Mouse (Mus musculus): ENCODE results near the gene Rpl15.
A peak's percentile ranks its signal among the peaks of the same experiment; 100 is the strongest.
"Not testable (repeated sequence)": the region's sequence is repeated elsewhere in the genome, so short reads cannot be mapped to it uniquely, and the experiment has no call there.

Gene Rpl15

GRCm38 (mm10) chr14:18241786-18242185, 29.4 kb downstream of the Rpl15 start:
- DNase-seq (ENCODE audit: low spot score) = no peak

DNA sequence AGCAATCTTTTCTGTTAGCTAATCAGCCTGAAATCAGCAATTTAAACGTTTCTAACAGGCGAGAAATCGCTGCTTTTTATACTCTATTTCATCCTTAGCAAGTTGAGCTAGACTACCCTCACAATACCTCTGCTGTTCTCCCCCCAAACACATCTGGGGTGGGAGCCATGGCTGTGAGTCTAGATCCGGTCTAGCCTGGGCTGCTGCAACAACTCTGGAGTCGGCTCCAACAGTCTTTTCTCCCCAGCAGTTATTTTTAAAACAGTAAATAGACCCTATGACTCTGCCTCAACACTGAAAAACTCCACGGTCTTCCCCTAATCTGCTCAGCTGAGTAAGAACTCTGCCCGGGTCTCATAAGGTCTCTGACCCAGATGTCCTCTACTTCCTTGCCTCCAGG, 31.1 kb downstream of the Rpl15 start:
- DNase-seq (ENCODE audit: low spot score) = no peak

GRCm38 (mm10) chr14:18238750-18239731, 32.1 kb downstream of the Rpl15 start, which contains the start of gene Nr1d2:
Nr1d2 (minus strand) TSS chr14:18239127.
- DNase-seq (ENCODE audit: low spot score) = peak; percentile 92

DNA sequence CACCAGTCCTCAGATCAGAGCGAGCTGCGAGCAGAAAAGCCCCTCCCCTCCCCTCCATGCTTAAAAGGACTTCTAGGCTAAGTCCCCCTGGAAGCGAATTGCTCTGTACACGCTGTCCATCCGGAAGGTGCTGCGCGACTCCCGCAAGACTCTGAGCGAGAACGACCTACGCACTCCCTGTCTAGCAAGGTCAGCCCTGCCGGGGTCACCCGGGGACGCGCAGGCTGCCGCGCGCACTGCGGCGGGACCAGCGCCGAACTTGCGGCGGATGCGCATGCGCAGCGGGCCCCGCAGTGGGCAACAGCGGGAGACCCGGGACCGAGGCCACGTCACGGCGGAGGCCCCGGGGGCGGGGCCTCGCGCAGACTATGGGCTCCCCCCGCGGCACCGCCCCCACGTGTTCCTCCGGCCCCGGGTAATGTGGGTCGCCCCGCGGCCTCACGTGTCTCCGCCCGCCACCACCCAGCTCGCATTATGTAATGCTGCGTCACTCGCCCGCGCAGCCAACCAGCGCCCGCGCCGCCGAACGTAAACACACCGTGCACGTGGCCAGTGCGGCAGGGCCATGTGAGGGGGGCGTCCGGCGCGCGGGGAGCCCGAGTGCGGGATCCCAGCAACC, 33.0 kb downstream of the Rpl15 start:
- DNase-seq (ENCODE audit: low spot score) = peak; percentile 87

DNA sequence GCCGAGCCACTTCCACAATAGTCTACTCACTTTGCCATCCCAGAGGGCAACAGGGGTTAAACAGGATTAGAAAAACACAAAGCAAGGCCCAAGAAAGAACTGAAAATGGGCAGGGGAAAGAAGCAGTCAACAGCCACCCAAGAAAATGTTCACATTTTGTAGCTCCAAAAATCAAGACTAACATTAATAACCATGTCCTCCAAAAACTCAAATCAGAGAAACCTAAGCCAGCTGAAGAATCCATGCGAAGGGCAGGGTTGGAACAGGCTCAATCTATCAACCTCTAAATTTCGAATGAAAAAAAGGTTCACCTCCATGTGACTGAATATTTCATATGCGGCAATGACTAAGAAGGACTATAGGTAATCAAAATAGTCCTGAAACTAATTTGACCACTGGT, 33.8 kb downstream of the Rpl15 start:
- DNase-seq (ENCODE audit: low spot score) = no peak

- not testable (repeated sequence) for DNase-seq (ENCODE audit: low spot score)
Observed at GRCm38 (mm10) chr14:18236496-18237235, 34.5 kb downstream of the Rpl15 start.

- DNase-seq (ENCODE audit: low spot score) = no peak
Observed at GRCm38 (mm10) chr14:18233981-18234960, 36.9 kb downstream of the Rpl15 start.

GRCm38 (mm10) chr14:18233076-18233475, 38.1 kb downstream of the Rpl15 start:
- no peak for DNase-seq (ENCODE audit: low spot score)

DNA sequence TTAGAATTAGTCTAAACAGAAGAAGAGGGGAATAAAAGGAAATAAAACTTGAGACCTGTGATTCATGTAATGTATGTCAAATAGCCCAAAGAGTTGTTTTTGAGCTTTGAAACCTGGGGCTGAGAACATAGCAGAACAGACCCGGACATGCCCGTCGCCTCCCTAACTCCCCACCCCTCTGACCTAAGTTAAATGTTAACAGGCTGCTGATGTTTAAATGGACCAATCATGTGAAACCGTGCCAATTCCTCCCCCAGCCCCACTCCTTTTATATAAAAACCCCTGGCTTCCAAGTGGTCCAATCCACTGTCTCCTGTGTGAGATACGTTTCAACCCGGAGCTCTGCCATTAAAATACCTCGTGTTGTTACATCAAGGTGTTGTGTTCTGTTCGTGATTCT, 39.3 kb downstream of the Rpl15 start:
- not testable (repeated sequence) for DNase-seq (ENCODE audit: low spot score)

DNA sequence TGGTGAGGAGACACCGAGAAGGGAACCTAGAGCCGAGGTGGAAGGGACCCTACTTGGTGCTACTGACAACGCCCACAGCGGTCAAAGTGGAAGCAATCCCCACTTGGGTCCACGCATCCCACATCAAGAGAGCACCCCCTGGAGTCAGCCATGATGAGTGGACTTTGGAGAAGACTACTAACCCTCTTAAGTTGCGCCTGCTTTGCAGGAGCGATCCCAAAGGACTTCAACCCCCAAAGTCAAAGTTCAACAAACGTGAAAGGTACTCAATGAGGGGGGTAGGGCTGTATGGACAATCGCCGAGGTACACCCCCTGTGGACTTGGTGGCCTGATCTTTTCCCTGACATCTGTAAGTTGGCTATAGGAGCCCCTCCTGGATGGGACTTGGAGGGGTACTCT, 41.4 kb downstream of the Rpl15 start:
- DNase-seq (ENCODE audit: low spot score) = not testable (repeated sequence)

GRCm38 (mm10) chr14:18226181-18226580, 45.0 kb downstream of the Rpl15 start:
- not testable (repeated sequence) for DNase-seq (ENCODE audit: low spot score)

DNA sequence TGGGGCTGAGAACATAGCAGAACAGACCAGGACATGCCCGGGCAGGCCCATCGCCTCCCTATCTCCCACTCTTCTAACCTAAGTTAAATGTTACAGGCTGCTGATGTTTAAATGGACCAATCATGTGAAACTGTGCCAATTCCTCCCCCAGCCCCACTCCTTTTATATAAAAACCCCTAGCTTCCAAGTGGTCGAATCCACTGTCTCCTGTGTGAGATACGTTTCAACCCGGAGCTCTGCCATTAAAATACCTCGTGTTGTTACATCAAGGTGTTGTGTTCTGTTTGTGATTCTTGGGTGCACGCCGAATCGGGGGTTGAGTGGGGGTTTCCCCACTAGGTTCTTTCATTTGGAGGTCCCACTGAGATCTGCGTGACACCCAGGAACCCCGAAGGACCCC, 45.8 kb downstream of the Rpl15 start:
- DNase-seq (ENCODE audit: low spot score) = not testable (repeated sequence)

DNA sequence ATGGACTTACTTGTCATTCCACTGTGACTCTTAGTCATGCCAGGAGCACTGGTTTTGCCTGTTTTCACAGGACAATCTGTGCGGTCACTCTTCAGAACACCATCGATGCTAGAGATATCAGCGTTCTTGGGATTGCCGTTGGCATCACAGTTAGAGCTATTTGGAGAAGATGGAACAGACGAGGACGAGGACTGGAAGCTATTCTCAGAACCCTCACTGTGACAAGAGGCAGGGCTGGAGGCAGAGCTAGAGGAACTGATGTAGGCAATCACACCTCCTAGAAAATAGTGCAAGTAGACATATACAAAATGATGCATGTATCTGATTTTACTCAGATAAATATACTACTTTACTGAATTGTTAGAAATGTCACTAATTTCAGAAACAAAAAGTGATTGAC, 49.2 kb downstream of the Rpl15 start:
- DNase-seq (ENCODE audit: low spot score) = no peak
